Mouse (Mus musculus) embryonic facial prominence, embryonic 13.5 days (tissue): Measurements from ENCODE around the gene Stk32b. TPM values are rescaled to one million over a fixed set of nuclear protein-coding genes. Genes with fewer than 3 reads are reported as not detected.
A peak's percentile ranks its signal among the peaks of the same experiment; 100 is the strongest.

Experiments
- ATAC-seq: fragments of 200-750 bp; cut with Nextera tagmentation; 2 replicates; pipeline ENCODE4 v1.8.0; 2017; ENCODE audit warnings: low read depth; ENCODE audit not compliant: insufficient number of reproducible peaks, insufficient read depth, low FRiP score, low TSS enrichment
- H3K27ac ChIP-seq: fragments of 300-500 bp; sonication (generic); 2 replicates; pipeline ENCODE4 v1.5.1; 2015; ENCODE audit warnings: moderate library complexity, mild to moderate bottlenecking, inconsistent platforms
- H3K27me3 ChIP-seq: fragments of 300-500 bp; sonication (generic); 2 replicates; pipeline ENCODE4 v1.6.1; 2015; ENCODE audit warnings: mild to moderate bottlenecking, inconsistent platforms
- H3K36me3 ChIP-seq: fragments of 300-500 bp; sonication (generic); 2 replicates; pipeline ENCODE4 v1.6.1; 2015; ENCODE audit warnings: mild to moderate bottlenecking, inconsistent platforms
- H3K4me1 ChIP-seq: fragments of 300-500 bp; sonication (generic); 2 replicates; pipeline ENCODE4 v1.6.1; 2015; ENCODE audit warnings: inconsistent platforms
- H3K4me2 ChIP-seq: fragments of 300-500 bp; sonication (generic); 2 replicates; pipeline ENCODE4 v1.6.1; 2015; ENCODE audit warnings: moderate library complexity, mild to moderate bottlenecking, inconsistent platforms
- H3K4me3 ChIP-seq: fragments of 300-500 bp; sonication (generic); 2 replicates; pipeline ENCODE4 v1.5.1; 2015; ENCODE audit warnings: mild to moderate bottlenecking, inconsistent platforms
- H3K9ac ChIP-seq: fragments of 300-500 bp; sonication (generic); 2 replicates; pipeline ENCODE4 v1.6.1; 2015; ENCODE audit warnings: mild to moderate bottlenecking, inconsistent platforms
- H3K9me3 ChIP-seq: fragments of 300-500 bp; sonication (generic); 2 replicates; pipeline ENCODE4 v1.6.1; 2016; ENCODE audit warnings: inconsistent platforms
- WGBS: fragments of 180-500 bp; shearing (Covaris S2); methylation state at CpG from one replicate; pipeline ENCODE4 v1.1.7; 2015; ENCODE audit warnings: mixed read lengths; 5-methylcytosine and 5-hydroxymethylcytosine counted together
- polyA plus RNA-seq: library from polyadenylated mRNA; unstranded; fragments of >200 nt; fragmentation: Nextera tagmentation; extraction: Ambion mirVana; gene quantifications from 2 replicates; pipeline ENCODE4 v1.2.1, GENCODE M21; 2015

Stk32b gene
- 5.5 and 10.9 TPM in 2 replicates for polyA plus RNA-seq

GRCm38 (mm10) chr5:37716505-37717372 is at the start of gene Stk32b:
TSS of gene Stk32b (minus strand) at chr5:37717171.
- Histone ChIP-seq H3K4me2 (peak within 1 kb of the TSS; percentile 74), H3K27ac (peak within 1 kb of the TSS; percentile 23; the same call in 1 of the 2 replicates), H3K9me3 (no peaks in the 10 kb centered on the region; the same call in 1 of the 2 replicates), H3K36me3 (no peaks in the 10 kb centered on the region), H3K4me3 (peak within 1 kb of the TSS; percentile 49), H3K4me1 (peaks cover 35% of the 10 kb centered on the region), H3K27me3 (peaks cover 46% of the 10 kb centered on the region), H3K9ac (peak within 1 kb of the TSS; percentile 65)
- under 1% methylated on average over 40 of the region's 40 CpGs for WGBS
- ATAC-seq, result peak; percentile 81

GRCm38 (mm10) chr5:37765851-37766250 is 48.9 kb upstream of the Stk32b start:
- Histone ChIP-seq H3K27me3 (no peaks in the 10 kb centered on the region), H3K4me1 (peaks cover 40% of the 10 kb centered on the region), H3K9ac (no peak overlapping the region), H3K9me3 (no peaks in the 10 kb centered on the region), H3K27ac (no peak overlapping the region), H3K4me2 (no peak overlapping the region), H3K4me3 (no peak overlapping the region), H3K36me3 (no peaks in the 10 kb centered on the region)
- no peak for ATAC-seq
- WGBS, result 62% methylated on average over 8 of the region's 8 CpGs

GRCm38 (mm10) chr5:37762046-37762445 is 45.1 kb upstream of the Stk32b start:
- no peaks in the 10 kb centered on the region for H3K27me3 ChIP-seq
- no peak for ATAC-seq

GRCm38 (mm10) chr5:37753366-37753765 is 36.4 kb upstream of the Stk32b start:
- Histone ChIP-seq H3K4me1 (peaks cover 11% of the 10 kb centered on the region), H3K4me3 (no peak overlapping the region), H3K36me3 (no peaks in the 10 kb centered on the region), H3K9ac (no peak overlapping the region), H3K9me3 (no peaks in the 10 kb centered on the region), H3K27ac (no peak overlapping the region), H3K27me3 (no peaks in the 10 kb centered on the region; the same call in 1 of the 2 replicates), H3K4me2 (no peak overlapping the region)
- 88% methylated on average over 7 of the region's 7 CpGs for WGBS
- no peak for ATAC-seq

More at GRCm38 (mm10) chr5:37762046-37762445, 45.1 kb upstream of the Stk32b start:
- peaks cover 8% of the 10 kb centered on the region; the same call in 1 of the 2 replicates for H3K4me1 ChIP-seq
- 87% methylated on average over 3 of the region's 3 CpGs for WGBS
- no peak overlapping the region for H3K4me3 ChIP-seq
- no peak overlapping the region for H3K27ac ChIP-seq
- H3K36me3 ChIP-seq, result no peaks in the 10 kb centered on the region
- no peak overlapping the region for H3K4me2 ChIP-seq
- no peaks in the 10 kb centered on the region for H3K9me3 ChIP-seq
- no peak overlapping the region for H3K9ac ChIP-seq

GRCm38 (mm10) chr5:37752027-37752967 is 35.3 kb upstream of the Stk32b start:
- no peak overlapping the region for H3K27ac ChIP-seq
- no peaks in the 10 kb centered on the region for H3K9me3 ChIP-seq
- no peaks in the 10 kb centered on the region for H3K36me3 ChIP-seq
- H3K4me3 ChIP-seq, result no peak overlapping the region
- H3K4me1 ChIP-seq, result peaks cover 11% of the 10 kb centered on the region
- no peaks in the 10 kb centered on the region; the same call in 1 of the 2 replicates for H3K27me3 ChIP-seq
- 63% methylated on average over 8 of the region's 8 CpGs for WGBS
- no peak overlapping the region for H3K4me2 ChIP-seq
- H3K9ac ChIP-seq, result no peak overlapping the region
- ATAC-seq, result peak; percentile 66

- ATAC-seq, result no peak
- no peak overlapping the region for H3K4me2 ChIP-seq
- H3K4me3 ChIP-seq, result no peak overlapping the region
- H3K4me1 ChIP-seq, result peaks cover 12% of the 10 kb centered on the region
- H3K27ac ChIP-seq, result peak overlapping the region; percentile 58
- H3K9ac ChIP-seq, result no peak overlapping the region
- no peaks in the 10 kb centered on the region for H3K9me3 ChIP-seq
- WGBS, result 56% methylated on average over 13 of the region's 13 CpGs
- H3K27me3 ChIP-seq, result no peaks in the 10 kb centered on the region
- H3K36me3 ChIP-seq, result no peaks in the 10 kb centered on the region
Observed at GRCm38 (mm10) chr5:37743889-37744707, 27.1 kb upstream of the Stk32b start.

GRCm38 (mm10) chr5:37736213-37736612 is 19.2 kb upstream of the Stk32b start:
- H3K27me3 ChIP-seq, result no peaks in the 10 kb centered on the region
- 58% methylated on average over 7 of the region's 7 CpGs for WGBS
- H3K36me3 ChIP-seq, result no peaks in the 10 kb centered on the region
- no peak overlapping the region for H3K9ac ChIP-seq
- H3K9me3 ChIP-seq, result no peaks in the 10 kb centered on the region
- peaks cover 5% of the 10 kb centered on the region; the same call in 1 of the 2 replicates for H3K4me1 ChIP-seq
- H3K4me3 ChIP-seq, result peak overlapping the region; percentile 10; the same call in 1 of the 2 replicates
- no peak for ATAC-seq
- H3K27ac ChIP-seq, result no peak overlapping the region
- peak overlapping the region; percentile 18; the same call in 1 of the 2 replicates for H3K4me2 ChIP-seq

GRCm38 (mm10) chr5:37735224-37735623 is 18.3 kb upstream of the Stk32b start, which contains the start of gene Cytl1:
TSS of gene Cytl1 (plus strand) at chr5:37735519.
- no peaks in the 10 kb centered on the region for H3K27me3 ChIP-seq
- peaks cover 5% of the 10 kb centered on the region; the same call in 1 of the 2 replicates for H3K4me1 ChIP-seq
- H3K4me3 ChIP-seq, result peak within 1 kb of the TSS; percentile 10; the same call in 1 of the 2 replicates
- H3K36me3 ChIP-seq, result no peaks in the 10 kb centered on the region
- peak within 1 kb of the TSS; percentile 18; the same call in 1 of the 2 replicates for H3K4me2 ChIP-seq
- no peak for ATAC-seq
- no peak within 1 kb of the TSS for H3K9ac ChIP-seq
- no peak within 1 kb of the TSS for H3K27ac ChIP-seq
- H3K9me3 ChIP-seq, result no peaks in the 10 kb centered on the region
- WGBS, result 37% methylated on average over 5 of the region's 5 CpGs

GRCm38 (mm10) chr5:37730781-37731180 is 13.8 kb upstream of the Stk32b start:
- H3K9ac ChIP-seq, result no peak overlapping the region
- H3K27me3 ChIP-seq, result peaks cover 3% of the 10 kb centered on the region; the same call in 1 of the 2 replicates
- H3K4me3 ChIP-seq, result no peak overlapping the region
- WGBS, result 81% methylated on average over 2 of the region's 2 CpGs
- H3K4me2 ChIP-seq, result no peak overlapping the region
- ATAC-seq, result no peak
- no peak overlapping the region for H3K27ac ChIP-seq
- no peaks in the 10 kb centered on the region for H3K36me3 ChIP-seq
- no peaks in the 10 kb centered on the region for H3K9me3 ChIP-seq
- H3K4me1 ChIP-seq, result peaks cover 11% of the 10 kb centered on the region; the same call in 1 of the 2 replicates

- H3K27me3 ChIP-seq, result peaks cover 3% of the 10 kb centered on the region; the same call in 1 of the 2 replicates
- H3K4me3 ChIP-seq, result no peak overlapping the region
- H3K9me3 ChIP-seq, result no peaks in the 10 kb centered on the region
- WGBS, result 46% methylated on average over 4 of the region's 4 CpGs
- no peak overlapping the region for H3K4me2 ChIP-seq
- peak; percentile 79 for ATAC-seq
- H3K9ac ChIP-seq, result no peak overlapping the region
- peak overlapping the region; percentile 71 for H3K27ac ChIP-seq
- no peaks in the 10 kb centered on the region for H3K36me3 ChIP-seq
- peaks cover 36% of the 10 kb centered on the region for H3K4me1 ChIP-seq
Observed at GRCm38 (mm10) chr5:37725220-37725886, 8.4 kb upstream of the Stk32b start.
